Mouse (Mus musculus) megakaryocyte, embryonic 14.5 days (primary cell): ENCODE results near the gene Vezf1. TPM values are rescaled to one million over a fixed set of nuclear protein-coding genes. Genes with fewer than 3 reads are reported as not detected.

ENCODE experiments used
- H3K27me3 ChIP-seq: replicated peaks from 2 replicates; pipeline ENCODE3; 2012; ENCODE audit warnings: inconsistent platforms
- H3K36me3 ChIP-seq: replicated peaks from 2 replicates; pipeline ENCODE3; 2012; ENCODE audit warnings: low read length, inconsistent platforms, mixed read lengths
- H3K4me1 ChIP-seq: 2 replicates; pipeline ENCODE4 v1.6.1; 2012; ENCODE audit warnings: inconsistent platforms
- H3K4me3 ChIP-seq: replicated peaks from 2 replicates; pipeline ENCODE3; 2012; ENCODE audit warnings: moderate library complexity, mild to moderate bottlenecking, inconsistent platforms
- H3K9me3 ChIP-seq: 2 replicates; pipeline ENCODE4 v1.6.1; 2012; ENCODE audit warnings: inconsistent platforms
- FLI1 ChIP-seq: IDR thresholded peaks from 2 replicates; pipeline ENCODE4 v1.6.1; 2012; ENCODE audit warnings: low read length, inconsistent platforms, mixed read lengths
- GATA1 ChIP-seq: IDR thresholded peaks from 3 replicates; pipeline ENCODE4 v1.6.1; 2012; ENCODE audit warnings: mixed read lengths, low read length, inconsistent platforms, borderline replicate concordance
- polyA plus RNA-seq: library from polyadenylated mRNA; stranded (reverse); fragments of >175 nt; gene quantifications from 2 replicates; pipeline ENCODE4 v1.2.3, GENCODE M21; 2012; ENCODE audit warnings: low replicate concordance; ENCODE audit not compliant: insufficient read depth

The Vezf1 gene
- polyA plus RNA-seq, 1 experiment: 9.9 TPM

DNA sequence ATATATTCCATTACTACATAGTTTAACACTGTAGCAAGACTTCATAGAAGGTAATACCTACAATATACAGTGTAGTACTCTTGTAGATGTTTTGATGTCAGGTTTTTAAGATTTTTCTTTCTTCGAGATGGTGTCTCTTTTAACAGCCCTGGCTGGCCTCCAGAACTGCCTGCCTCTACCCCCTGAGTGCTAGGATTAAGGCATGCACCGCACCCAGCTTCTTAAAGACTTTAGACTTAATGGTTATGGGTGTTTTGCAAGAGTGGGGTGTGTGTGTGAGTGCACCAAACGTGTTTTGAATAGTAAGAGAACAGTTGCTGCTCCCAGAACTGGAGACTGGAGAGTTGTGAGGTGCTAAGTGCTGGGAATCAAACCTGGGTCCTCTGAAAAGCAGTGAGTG is 14.3 kb upstream of the Vezf1 start:
- Histone ChIP-seq H3K4me3 (no peak overlapping the region), H3K36me3 (peaks cover 72% of the 10 kb centered on the region), H3K27me3 (no peaks in the 10 kb centered on the region), H3K4me1 (peaks cover 42% of the 10 kb centered on the region), H3K9me3 (no peaks in the 10 kb centered on the region)
- TF ChIP-seq GATA1: no peak
- no peak for TF ChIP-seq FLI1

DNA sequence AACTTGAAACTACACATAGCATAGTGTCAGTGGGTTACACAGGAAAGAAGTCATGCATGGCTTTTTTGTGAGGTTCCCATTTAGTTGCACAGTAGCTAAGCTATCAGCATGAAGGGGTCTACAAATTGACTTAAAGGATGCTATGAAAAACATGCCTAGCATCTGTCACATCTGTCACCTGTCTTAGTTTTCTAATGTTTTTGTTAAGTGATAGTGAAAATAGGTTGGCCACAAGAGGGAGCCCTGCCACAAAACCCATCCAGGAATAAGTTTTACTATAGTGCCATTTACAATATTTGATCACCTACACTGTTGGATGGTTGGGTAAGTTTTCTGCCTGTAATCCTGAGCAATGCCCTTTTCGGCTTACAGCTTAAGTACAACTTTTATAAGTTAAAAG is 13.5 kb upstream of the Vezf1 start:
- Histone ChIP-seq H3K27me3 (no peaks in the 10 kb centered on the region), H3K4me3 (no peak overlapping the region), H3K36me3 (peaks cover 65% of the 10 kb centered on the region), H3K9me3 (no peaks in the 10 kb centered on the region), H3K4me1 (peaks cover 42% of the 10 kb centered on the region)
- TF ChIP-seq FLI1 (no peak), GATA1 (no peak)

DNA sequence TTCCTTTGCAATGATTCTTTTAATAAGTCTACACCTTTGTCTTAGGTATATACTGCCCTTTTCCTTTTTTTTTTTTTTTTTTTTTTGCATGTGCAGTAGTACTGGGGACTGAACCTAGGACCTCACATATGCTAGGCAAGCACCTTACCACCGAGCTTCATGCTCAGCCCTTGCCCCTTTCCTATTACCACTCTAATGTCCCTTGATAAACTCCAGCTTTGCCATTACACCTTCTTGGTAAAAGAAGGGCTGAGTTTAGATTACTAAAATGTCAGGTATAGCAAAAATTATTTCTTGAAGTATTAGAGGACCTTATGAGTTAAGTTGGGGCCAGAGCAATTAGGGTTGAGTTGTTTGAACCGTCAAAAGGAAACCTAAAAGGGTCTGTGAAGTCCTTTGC is 12.3 kb upstream of the Vezf1 start:
- TF ChIP-seq FLI1 (no peak), GATA1 (no peak)
- H3K4me3 ChIP-seq: no peak overlapping the region
- H3K9me3 ChIP-seq: no peaks in the 10 kb centered on the region
- peaks cover 53% of the 10 kb centered on the region for H3K36me3 ChIP-seq
- no peaks in the 10 kb centered on the region for H3K27me3 ChIP-seq
- H3K4me1 ChIP-seq: peaks cover 39% of the 10 kb centered on the region

DNA sequence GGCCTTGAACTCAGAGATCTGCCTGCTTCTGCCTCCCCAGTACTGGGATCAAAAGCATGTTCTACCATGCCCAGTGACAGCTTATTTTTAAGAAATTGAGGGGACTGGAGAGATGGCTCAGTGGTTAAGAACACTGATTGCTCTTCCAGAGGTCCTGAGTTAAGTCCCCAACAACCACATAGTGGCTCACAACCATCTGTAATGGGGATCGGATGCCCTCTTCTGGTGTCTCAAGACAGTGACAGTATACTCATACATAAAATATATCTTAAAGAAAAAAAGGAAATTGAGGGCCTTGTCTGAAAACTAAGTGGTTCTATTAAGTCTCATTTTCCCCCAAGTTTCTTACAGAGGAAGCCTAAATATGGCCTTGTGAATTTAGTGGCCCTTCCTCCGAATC is 10.3 kb upstream of the Vezf1 start:
- H3K4me1 ChIP-seq: peaks cover 42% of the 10 kb centered on the region
- no peaks in the 10 kb centered on the region for H3K9me3 ChIP-seq
- TF ChIP-seq GATA1: no peak
- TF ChIP-seq FLI1: no peak
- H3K27me3 ChIP-seq: no peaks in the 10 kb centered on the region
- H3K36me3 ChIP-seq: peaks cover 33% of the 10 kb centered on the region
- no peak overlapping the region for H3K4me3 ChIP-seq

DNA sequence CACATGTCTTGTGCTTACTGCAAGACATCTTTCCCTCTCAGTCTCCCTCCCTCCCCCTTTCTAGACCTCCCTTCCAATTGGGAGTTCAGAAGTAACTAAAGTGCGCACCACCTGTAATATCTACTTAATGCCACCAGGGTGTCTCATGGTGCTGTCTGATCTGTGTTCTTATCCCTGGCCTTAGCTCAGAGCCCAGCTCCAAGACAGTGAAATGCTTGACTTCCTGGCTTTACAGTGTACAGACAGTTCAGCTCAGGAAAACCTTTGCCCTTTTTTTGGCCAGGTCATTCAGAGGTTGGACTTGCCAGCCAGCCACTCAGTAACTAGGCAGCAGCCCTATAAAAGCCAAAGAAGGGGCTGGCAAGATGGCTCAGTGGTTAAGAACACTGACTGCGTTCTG is 8.9 kb upstream of the Vezf1 start:
- Histone ChIP-seq H3K4me1 (peaks cover 46% of the 10 kb centered on the region), H3K4me3 (peak overlapping the region; percentile 18), H3K27me3 (no peaks in the 10 kb centered on the region), H3K9me3 (no peaks in the 10 kb centered on the region), H3K36me3 (peaks cover 22% of the 10 kb centered on the region)
- TF ChIP-seq GATA1: no peak
- TF ChIP-seq FLI1: no peak

DNA sequence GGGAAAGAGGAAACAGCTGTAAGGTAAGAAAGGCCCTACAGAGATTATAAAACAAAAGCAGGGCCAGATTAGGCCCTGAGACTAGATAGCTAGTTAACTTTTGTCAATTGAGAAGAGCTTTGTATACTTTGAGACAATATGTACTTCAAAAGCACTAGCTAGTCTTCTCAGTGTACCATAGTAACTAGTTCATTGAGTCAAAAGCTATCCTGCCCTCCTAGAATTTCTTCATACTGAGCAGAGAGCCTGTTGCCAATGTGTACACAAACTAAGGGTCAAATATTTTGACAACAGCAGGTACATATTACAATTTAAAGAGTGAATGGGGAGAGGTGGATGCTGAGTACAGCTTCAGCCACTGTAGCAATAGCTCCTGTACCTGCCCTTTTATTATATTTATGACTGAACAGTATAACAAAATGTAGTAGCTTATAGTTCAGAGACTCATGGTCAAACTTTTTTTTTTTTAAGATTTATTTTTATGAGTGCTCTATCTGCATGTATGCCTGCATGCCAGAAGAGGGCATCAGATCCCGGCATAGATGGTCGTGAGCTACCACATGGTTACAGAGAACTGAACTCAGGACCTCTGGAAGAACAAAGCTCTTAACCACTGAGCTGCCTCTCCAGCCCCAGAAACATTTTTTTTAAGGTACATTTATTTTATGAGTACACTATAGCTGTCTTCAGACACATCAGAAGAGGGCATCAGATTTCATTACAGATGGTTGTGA is 6.0 kb upstream of the Vezf1 start:
- H3K4me3 ChIP-seq: no peak overlapping the region
- peaks cover 58% of the 10 kb centered on the region for H3K4me1 ChIP-seq
- H3K27me3 ChIP-seq: no peaks in the 10 kb centered on the region
- no peak for TF ChIP-seq FLI1
- peaks cover 18% of the 10 kb centered on the region for H3K36me3 ChIP-seq
- no peaks in the 10 kb centered on the region for H3K9me3 ChIP-seq

DNA sequence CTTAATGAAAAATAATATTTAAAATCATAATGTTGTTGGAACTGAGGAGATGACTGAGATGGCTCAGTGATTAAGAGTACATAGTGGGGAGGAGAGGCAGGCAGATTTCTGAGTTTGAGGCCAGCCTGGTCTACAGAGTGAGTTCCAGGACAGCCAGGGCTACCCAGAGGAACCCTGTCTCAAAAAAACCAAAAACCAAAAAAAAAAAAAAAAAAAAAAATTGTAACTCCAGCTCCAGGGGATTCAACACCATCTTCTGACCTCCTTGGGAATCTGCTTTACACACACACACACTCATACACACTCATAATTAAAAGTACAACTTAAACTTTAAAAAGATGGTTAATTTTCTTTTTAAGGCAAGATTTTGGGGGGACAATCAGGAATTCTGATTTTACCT is 2.3 kb upstream of the Vezf1 start:
- peaks cover 14% of the 10 kb centered on the region for H3K36me3 ChIP-seq
- H3K4me1 ChIP-seq: peaks cover 43% of the 10 kb centered on the region
- no peaks in the 10 kb centered on the region for H3K27me3 ChIP-seq
- H3K9me3 ChIP-seq: no peaks in the 10 kb centered on the region
- no peak overlapping the region for H3K4me3 ChIP-seq
- TF ChIP-seq GATA1 (no peak), FLI1 (no peak)

DNA sequence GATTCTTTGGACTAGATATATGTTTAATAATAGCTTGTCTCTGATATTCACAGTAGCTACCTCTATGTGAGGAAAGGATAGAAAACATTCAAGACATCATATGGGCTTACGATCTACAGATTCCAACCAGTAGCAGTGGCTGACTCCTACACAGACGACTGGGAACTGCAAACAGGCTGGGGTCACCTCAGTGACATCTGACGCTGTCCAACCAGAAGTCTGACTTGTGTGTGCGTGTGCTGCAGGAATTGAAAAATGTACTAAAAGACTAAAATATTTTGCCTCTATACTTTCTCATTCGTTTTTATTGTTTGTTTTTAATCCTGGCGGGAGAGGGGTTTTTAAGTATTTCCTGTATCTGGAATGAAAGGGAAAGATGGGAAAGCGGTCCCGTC is 891 bp upstream of the Vezf1 start:
- no peaks in the 10 kb centered on the region for H3K27me3 ChIP-seq
- H3K4me3 ChIP-seq: peak overlapping the region; percentile 93
- no peaks in the 10 kb centered on the region for H3K9me3 ChIP-seq
- peaks cover 51% of the 10 kb centered on the region for H3K4me1 ChIP-seq
- no peak for TF ChIP-seq FLI1
- TF ChIP-seq GATA1: no peak
- peaks cover 27% of the 10 kb centered on the region for H3K36me3 ChIP-seq

DNA sequence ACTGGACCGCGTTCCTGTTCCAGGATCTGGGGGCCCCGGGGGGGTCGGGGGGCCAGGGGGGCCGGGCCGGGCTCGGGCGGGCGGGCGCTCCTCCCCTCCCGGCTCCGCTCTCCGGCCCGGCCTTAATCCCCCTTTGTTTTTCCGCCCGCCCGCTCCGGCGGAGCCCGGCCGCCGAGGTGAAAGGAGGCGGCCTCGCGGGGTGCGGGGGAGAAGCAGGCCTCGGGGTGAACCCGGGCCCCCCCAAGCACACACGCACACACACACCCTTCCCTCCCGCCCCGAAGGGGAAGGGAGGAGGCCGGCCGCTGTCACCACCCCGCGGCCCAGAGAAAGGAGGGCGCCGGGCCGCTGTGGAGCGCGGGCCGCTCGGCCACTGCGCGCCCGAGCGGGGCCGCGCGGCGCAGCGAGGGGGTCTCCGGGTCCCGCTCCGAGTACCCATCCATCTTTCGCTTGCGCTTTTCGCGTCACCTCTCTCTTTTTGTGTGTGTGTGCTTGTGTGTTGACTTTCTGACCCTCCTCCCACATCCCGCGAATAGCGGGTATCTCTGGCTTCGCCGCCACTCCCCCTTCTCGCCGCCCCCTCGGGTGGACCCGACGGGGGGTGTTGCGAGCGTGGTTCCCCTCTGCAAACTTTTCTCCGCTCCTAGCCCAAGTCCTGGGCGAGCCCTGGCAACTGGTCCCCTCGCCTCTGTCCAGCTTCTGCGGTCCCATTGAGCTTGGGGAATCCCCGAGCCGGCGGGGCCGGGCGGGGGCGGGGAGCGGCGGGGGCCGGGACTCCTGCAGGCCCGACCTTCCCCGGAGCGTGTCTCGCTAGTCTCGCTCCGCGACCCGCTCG is 549 bp downstream of the Vezf1 start:
- H3K4me1 ChIP-seq: peaks cover 63% of the 10 kb centered on the region
- H3K27me3 ChIP-seq: no peaks in the 10 kb centered on the region
- no peak for TF ChIP-seq FLI1
- TF ChIP-seq GATA1: no peak
- H3K4me3 ChIP-seq: peak overlapping the region; percentile 93
- no peaks in the 10 kb centered on the region for H3K9me3 ChIP-seq
- peaks cover 40% of the 10 kb centered on the region for H3K36me3 ChIP-seq

DNA sequence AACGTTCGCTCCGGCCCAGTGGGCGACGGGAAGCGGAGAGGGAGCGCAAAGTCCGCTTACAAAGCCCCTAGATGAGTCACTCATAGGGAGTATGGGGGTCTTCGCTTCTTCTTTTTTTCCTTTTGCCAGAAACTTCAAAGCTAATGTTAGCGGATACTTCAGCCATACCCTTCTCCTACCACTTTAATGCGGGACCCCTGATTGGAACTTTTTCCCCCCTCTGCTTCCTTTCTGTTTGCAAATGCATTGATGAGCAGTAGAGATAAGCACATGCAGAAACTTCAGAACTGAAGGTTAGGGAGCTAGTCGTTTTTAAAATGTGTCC is 1.1 kb downstream of the Vezf1 start:
- Histone ChIP-seq H3K4me1 (peaks cover 63% of the 10 kb centered on the region), H3K36me3 (peaks cover 43% of the 10 kb centered on the region), H3K27me3 (no peaks in the 10 kb centered on the region), H3K9me3 (no peaks in the 10 kb centered on the region), H3K4me3 (peak overlapping the region; percentile 93)
- no peak for TF ChIP-seq GATA1
- TF ChIP-seq FLI1: no peak
